Mouse (Mus musculus) heart, adult 18-20 months (tissue): ENCODE measurements around the gene Rhoq. TPM values are rescaled to one million over a fixed set of nuclear protein-coding genes. Genes with fewer than 3 reads are reported as not detected.

Experiments used
- DNase-seq, 2 experiments: peaks; one replicate each; pipeline ENCODE4 v3.0.0; 2021 to 2022; ENCODE audit warnings: mixed read lengths in 1 of 2
- total RNA-seq, 2 experiments: library from RNA; stranded (reverse); gene quantifications; 2 replicates each; pipeline ENCODE4 v1.2.3; 2021

Rhoq gene
- total RNA-seq, 2 experiments from 2014 or later: 116 to 125 TPM

- DNase-seq: no peak
Measured at GRCm38 (mm10) chr17:86997323-86997722, 34.4 kb downstream of the Rhoq start.

- no peak for DNase-seq
Measured at GRCm38 (mm10) chr17:87008950-87009349, 46.1 kb downstream of the Rhoq start.

- no peak for DNase-seq
Measured at GRCm38 (mm10) chr17:87011301-87012019, 48.6 kb downstream of the Rhoq start.

GRCm38 (mm10) chr17:87019692-87020091, 56.8 kb downstream of the Rhoq start:
- no peak for DNase-seq

- peak in 1 of 2 experiments; percentile 25 for DNase-seq
Measured at GRCm38 (mm10) chr17:87024491-87025242, 61.8 kb downstream of the Rhoq start.

GRCm38 (mm10) chr17:87025269-87025949, 62.5 kb downstream of the Rhoq start, which contains the start of the genes Pigf and Cript:
TSS of gene Pigf (minus strand) at chr17:87025406.
TSS of gene Cript (plus strand) at chr17:87025550.
- peak; percentile 98 to 99 for DNase-seq

GRCm38 (mm10) chr17:87036141-87037073, 73.5 kb downstream of the Rhoq start:
- DNase-seq: peak in 1 of 2 experiments; percentile 66

- no peak for DNase-seq
Measured at GRCm38 (mm10) chr17:87038496-87038895, 75.6 kb downstream of the Rhoq start.

GRCm38 (mm10) chr17:87041739-87042138, 78.9 kb downstream of the Rhoq start:
- peak in 1 of 2 experiments; percentile 7 for DNase-seq

GRCm38 (mm10) chr17:87044364-87044763, 81.5 kb downstream of the Rhoq start:
- peak; percentile 90 to 94 for DNase-seq

- DNase-seq: no peak
Measured at GRCm38 (mm10) chr17:87044796-87045195, 81.9 kb downstream of the Rhoq start.

Other genes starting within 250 kb of the Rhoq start
- gene Epas1, start 209.4 kb upstream of the Rhoq start, total RNA-seq: 100 to 1,000 TPM; 248 to 259 TPM
- not detected for gene Tmem247, start 45.7 kb upstream of the Rhoq start, total RNA-seq
- gene Atp6v1e2, start 15.2 kb upstream of the Rhoq start, total RNA-seq: not detected
- 1 to 10 TPM; 3.8 to 4.8 TPM for gene Pigf, start 62.3 kb downstream of the Rhoq start, total RNA-seq
- 10 to 100 TPM; 43.4 to 46.2 TPM for gene Cript, start 62.5 kb downstream of the Rhoq start, total RNA-seq
- 10 to 100 TPM; 27.6 to 30.0 TPM for gene Socs5, start 144.6 kb downstream of the Rhoq start, total RNA-seq